Mouse (Mus musculus): ENCODE data around the gene Mybpc2.

- TF ChIP-seq MAX (IDR thresholded peaks at IDR 0.05; ENCODE audit: low read length) = no peak
- no peak for TF ChIP-seq RAD21 (IDR thresholded peaks at IDR 0.05; ENCODE audit: low read depth, low read length)
- TF ChIP-seq TBP (conservative IDR thresholded peaks at IDR 0.05; ENCODE audit: low read depth, low read length) = no peak
- no peak for TF ChIP-seq RCOR1 (conservative IDR thresholded peaks at IDR 0.05; ENCODE audit: low read depth, low read length)
- no peak for TF ChIP-seq CTCF (conservative IDR thresholded peaks at IDR 0.05 in 1 of 2, IDR thresholded peaks at IDR 0.05 in 1 of 2; ENCODE audit: low read depth in 2 of 2, low read length in 2 of 2)
- no peak for TF ChIP-seq NRF1 (IDR thresholded peaks at IDR 0.05; ENCODE audit: low read depth, low read length)
- TF ChIP-seq POLR2A (IDR thresholded peaks at IDR 0.05; ENCODE audit: low read depth, low read length) = no peak
- TF ChIP-seq ZNF384 (IDR thresholded peaks at IDR 0.05; ENCODE audit: low read depth, low read length) = no peak
- no peak for TF ChIP-seq KAT2A (IDR thresholded peaks at IDR 0.05; ENCODE audit: insufficient replicate concordance, low read length)
- TF ChIP-seq EP300 (IDR thresholded peaks at IDR 0.05; ENCODE audit: low read length) = no peak
- TF ChIP-seq GABPA (IDR thresholded peaks at IDR 0.05; ENCODE audit: insufficient replicate concordance, low read depth, low read length) = no peak
- no peak for TF ChIP-seq JUND (conservative IDR thresholded peaks at IDR 0.05; ENCODE audit: low read depth, low read length)
- TF ChIP-seq POLR2AphosphoS2 (IDR thresholded peaks at IDR 0.05; ENCODE audit: low read depth, low read length) = no peak
- no peak for TF ChIP-seq ETS1 (conservative IDR thresholded peaks at IDR 0.05; ENCODE audit: low read depth, low read length)
Measured at GRCm38 (mm10) chr7:44466006-44466887, 58.2 kb downstream of the Mybpc2 start.
